Mouse (Mus musculus) thymus, adult 2 months (tissue): ENCODE data around the gene Smim23. TPM values are rescaled to one million over a fixed set of nuclear protein-coding genes. Genes with fewer than 3 reads are reported as not detected.

Source experiments
- DNase-seq: peaks from one replicate; pipeline ENCODE4 v3.0.0; 2021
- H3K27ac ChIP-seq: fragments of 200-500 bp; 2 replicates; pipeline ENCODE4 v1.5.1; 2012; ENCODE audit warnings: low read length, control low read depth; ENCODE audit not compliant: control insufficient read depth, insufficient read depth
- H3K27me3 ChIP-seq: fragments of 200-500 bp; 2 replicates; pipeline ENCODE4 v1.6.1; 2012; ENCODE audit warnings: mild to moderate bottlenecking, low read length, moderate library complexity, mixed read lengths; ENCODE audit not compliant: control insufficient read depth, insufficient read depth
- H3K36me3 ChIP-seq: fragments of 200-500 bp; 2 replicates; pipeline ENCODE4 v1.6.1; 2012; ENCODE audit warnings: mild to moderate bottlenecking, low read length, moderate library complexity; ENCODE audit not compliant: control insufficient read depth, insufficient read depth
- H3K4me1 ChIP-seq: fragments of 200-500 bp; replicated peaks from 2 replicates; pipeline ENCODE4 v1.6.1; 2012; ENCODE audit warnings: low read length; ENCODE audit not compliant: control insufficient read depth, insufficient read depth
- H3K4me3 ChIP-seq: fragments of 200-500 bp; 2 replicates; pipeline ENCODE4 v1.5.1; 2012; ENCODE audit warnings: mild to moderate bottlenecking, low read length, control low read depth, moderate library complexity; ENCODE audit not compliant: control insufficient read depth, insufficient read depth
- CTCF ChIP-seq: fragments of 200-500 bp; IDR thresholded peaks from 2 replicates; pipeline ENCODE4 v1.5.1; 2012; ENCODE audit warnings: mild to moderate bottlenecking, control low read depth, low read length, moderate library complexity, borderline replicate concordance; ENCODE audit not compliant: control insufficient read depth, poor library complexity, insufficient read depth; ENCODE audit errors: extremely low read depth
- POLR2A ChIP-seq: fragments of 200-500 bp; IDR thresholded peaks from 2 replicates; pipeline ENCODE4 v1.6.1; 2012; ENCODE audit warnings: mild to moderate bottlenecking, low read length, control low read depth, moderate library complexity; ENCODE audit not compliant: control insufficient read depth, poor library complexity, insufficient read depth; ENCODE audit errors: extremely low read depth
- WGBS: fragments of 180-500 bp; shearing (Covaris S2); methylation state at CpG from one replicate; pipeline ENCODE4 v1.1.7; 2018; 5-methylcytosine and 5-hydroxymethylcytosine counted together
- polyA plus RNA-seq: library from polyadenylated mRNA; depleted of rRNA; stranded (reverse); fragments of >200 nt; gene quantifications from 2 replicates; pipeline ENCODE4 v1.2.3, GENCODE M21; 2012; rRNA removed

The Smim23 gene
- polyA plus RNA-seq, 1 experiment: not detected

DNA sequence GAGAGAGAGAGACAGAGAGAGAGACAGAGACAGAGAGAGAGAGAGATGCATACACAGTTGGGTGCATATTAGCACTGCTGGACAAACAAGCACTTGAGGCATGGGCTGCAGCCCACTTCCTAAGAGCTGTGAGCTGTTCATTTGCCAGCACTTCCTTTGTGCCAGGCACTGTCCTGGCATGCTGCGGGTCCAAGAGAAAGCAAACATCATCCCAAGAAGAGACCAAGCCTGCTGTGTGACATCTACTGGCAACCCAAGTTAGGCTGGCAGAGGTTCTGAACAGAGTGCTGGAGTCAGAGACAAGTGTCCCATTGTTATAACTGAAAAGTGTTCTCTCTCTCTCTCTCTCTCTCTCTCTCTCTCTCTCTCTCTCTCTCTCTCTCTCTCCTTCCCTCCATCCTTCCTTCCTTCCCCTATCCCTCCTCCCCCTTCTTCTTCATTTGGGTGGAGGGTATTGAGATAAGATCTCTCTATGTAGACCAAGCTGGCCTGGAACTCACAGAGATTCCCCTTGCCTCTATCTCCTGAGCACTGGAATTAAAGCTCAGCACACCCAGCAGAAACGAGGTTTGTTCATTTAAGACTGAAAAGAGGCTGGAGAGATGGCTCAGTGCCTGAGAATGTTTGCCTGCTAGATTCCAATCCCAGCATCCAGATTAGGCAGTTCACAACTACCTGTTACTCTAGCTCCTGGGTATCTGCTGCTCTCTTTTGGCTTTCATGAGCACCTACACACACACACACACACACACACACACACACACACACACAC lies 42.6 kb downstream of the Smim23 start:
- H3K4me3 ChIP-seq: no peak overlapping the region
- no peak overlapping the region for H3K27ac ChIP-seq
- WGBS: 76% methylated on average over 2 of the region's 2 CpGs
- TF ChIP-seq POLR2A: no peak
- TF ChIP-seq CTCF: no peak
- DNase-seq: no peak
- H3K27me3 ChIP-seq: no peaks in the 10 kb centered on the region
- no peaks in the 10 kb centered on the region for H3K4me1 ChIP-seq
- no peaks in the 10 kb centered on the region for H3K36me3 ChIP-seq

DNA sequence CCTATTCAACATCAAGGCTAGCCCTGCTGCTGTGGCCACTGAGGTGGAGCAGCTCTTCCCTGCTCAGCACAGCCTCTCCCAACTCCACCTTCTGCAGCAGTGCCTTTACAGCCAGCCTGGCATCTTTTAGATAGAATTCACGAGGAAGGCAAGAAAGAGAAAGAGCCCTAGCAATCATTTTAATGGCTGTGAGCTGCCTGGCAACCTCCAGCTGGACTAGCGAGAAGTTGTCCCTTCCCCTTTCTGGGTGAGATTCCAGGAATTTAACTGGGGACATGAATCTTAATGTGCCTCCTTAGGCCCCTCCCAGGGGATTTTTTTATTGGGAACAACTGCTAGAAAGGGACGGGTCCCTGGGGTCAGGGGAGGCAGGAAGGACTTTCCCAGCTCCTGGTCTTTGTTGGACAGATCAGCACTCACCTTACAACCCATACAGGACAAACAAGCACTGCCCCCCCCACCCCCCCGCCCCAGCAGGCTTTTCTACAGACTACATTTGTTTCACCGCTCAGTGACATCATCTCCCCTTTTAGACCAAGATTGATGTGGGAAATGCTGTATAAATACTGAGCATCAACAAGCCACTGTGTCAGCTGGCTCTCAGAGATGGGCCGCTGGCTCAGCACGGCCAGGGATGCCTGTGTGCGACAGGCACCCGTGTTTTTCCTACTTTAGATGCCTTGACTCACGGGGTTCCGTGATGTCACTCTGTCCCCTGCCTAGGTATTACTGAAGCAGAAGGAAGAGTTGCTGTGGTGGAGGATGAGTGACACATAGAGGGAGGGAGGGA lies 43.5 kb downstream of the Smim23 start:
- DNase-seq: no peak
- no peaks in the 10 kb centered on the region for H3K36me3 ChIP-seq
- TF ChIP-seq POLR2A: no peak
- no peak for TF ChIP-seq CTCF
- no peak overlapping the region for H3K27ac ChIP-seq
- H3K4me1 ChIP-seq: no peaks in the 10 kb centered on the region
- WGBS: 78% methylated on average over 11 of the region's 11 CpGs
- H3K4me3 ChIP-seq: no peak overlapping the region
- no peaks in the 10 kb centered on the region for H3K27me3 ChIP-seq

DNA sequence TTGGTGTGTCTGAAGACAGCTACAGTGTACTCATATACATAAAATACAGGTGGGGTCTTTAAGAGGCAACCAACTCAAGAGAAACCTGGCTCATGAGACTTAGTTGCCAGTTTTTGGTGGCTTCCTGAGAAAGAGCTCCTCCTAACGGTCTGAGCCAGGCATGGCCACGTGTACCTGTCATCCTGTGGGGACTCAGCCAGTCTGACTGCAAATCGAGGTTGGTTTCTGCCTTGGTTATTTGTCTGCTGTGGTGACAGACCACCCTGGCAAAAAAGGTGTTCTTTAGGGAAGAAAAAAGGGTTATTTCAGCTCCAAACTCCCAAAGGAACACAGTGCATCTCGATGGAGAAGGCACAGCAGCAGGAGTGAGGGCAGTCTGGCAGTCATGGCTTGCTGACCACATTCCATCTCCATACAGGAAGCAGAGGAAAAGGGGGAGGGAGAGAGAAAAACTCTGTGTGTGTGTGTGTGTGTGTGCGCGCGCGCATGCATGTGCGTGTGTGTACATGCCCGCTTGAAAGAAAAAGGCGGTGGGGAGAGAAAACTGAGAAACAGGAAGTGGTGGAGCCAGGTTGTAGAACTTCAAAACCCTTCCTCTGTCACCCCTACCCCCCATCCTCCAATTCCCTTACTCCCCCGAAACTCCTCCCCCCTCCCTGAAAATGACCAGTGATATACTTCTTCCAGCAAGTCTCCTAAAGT lies 55.6 kb downstream of the Smim23 start:
- TF ChIP-seq CTCF (no peak), POLR2A (no peak)
- 29% methylated on average over 12 of the region's 12 CpGs for WGBS
- peak; percentile 13 for DNase-seq
- Histone ChIP-seq H3K4me3 (no peak overlapping the region), H3K36me3 (no peaks in the 10 kb centered on the region), H3K27me3 (no peaks in the 10 kb centered on the region), H3K4me1 (peaks cover 9% of the 10 kb centered on the region), H3K27ac (peak overlapping the region; percentile 42; the same call in 1 of the 2 replicates)

Other genes with a start within 250 kb of the Smim23 start
- 55.6 and 61.7 TPM in 2 replicates for gene Fbxw11, start 181.9 kb downstream of the Smim23 start, polyA plus RNA-seq